Mouse (Mus musculus): ENCODE data around the gene Sema6c. TPM values are rescaled to one million over a fixed set of nuclear protein-coding genes. Genes with fewer than 3 reads are reported as not detected.
"Not testable (repeated sequence)": the region's sequence is repeated elsewhere in the genome, so short reads cannot be mapped to it uniquely, and the experiment has no call there.

Gene Sema6c
- 10 to 100 TPM; 24.4 to 27.0 TPM for total RNA-seq (2021)
- long read RNA-seq, experiment 1, partial matches to known transcripts: 6 of 26 reads
- long read RNA-seq, experiment 1, other reads (novel, unspliced or antisense): 18 of 26 reads
- long read RNA-seq, experiment 2, partial matches to known transcripts: 6 of 12 reads
- long read RNA-seq, experiment 2, other reads (novel, unspliced or antisense): 6 of 12 reads

DNA sequence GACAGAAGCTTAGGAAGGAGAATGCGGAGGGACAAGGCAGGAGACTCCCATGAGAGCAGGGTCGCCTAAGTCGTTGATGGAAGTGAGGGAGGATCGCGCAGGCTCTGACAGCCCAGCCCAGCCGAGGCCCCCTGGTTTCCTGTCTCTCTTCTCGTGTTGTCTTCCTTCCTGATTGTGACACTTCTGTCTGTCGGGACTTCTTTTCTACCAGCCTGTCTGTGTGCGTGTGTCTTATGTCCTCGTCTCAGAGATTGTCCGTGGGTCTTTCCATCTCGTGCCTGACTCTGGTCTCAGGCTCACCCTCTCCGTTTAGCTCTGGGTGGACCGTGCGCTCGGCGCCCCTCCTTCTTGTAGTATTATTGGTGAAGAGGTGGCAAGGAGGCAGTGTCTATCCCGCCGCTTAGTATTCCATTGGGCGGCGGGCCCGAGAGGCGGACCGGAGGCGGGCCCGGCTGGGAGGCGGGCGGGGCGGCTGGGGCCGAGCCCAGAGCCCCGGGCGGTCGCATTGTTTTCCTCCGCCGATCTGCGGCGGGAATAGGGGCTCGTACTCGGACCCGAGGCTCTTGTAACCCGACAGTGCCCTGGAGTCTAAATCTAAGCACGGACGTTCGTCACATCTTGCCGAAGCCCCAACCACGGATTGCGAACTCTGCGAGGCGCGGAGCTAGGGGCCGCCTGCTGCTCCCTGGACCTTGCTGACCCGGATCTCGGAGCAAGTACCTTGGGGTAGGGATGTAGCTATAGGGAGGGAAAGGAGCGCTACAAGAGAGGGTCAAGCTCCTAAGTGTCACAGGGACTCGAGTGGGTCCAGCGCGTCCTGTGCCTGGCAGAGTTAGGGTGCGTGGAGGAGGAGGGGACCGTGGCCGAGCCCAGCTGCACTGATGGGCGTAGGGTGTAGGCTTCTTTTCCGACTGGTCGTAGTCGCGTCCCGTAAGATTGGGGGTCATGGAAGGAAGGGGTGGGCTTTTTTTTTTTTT, at the start of gene Sema6c:
Gene Sema6c (plus strand): TSS at position 471 of the 977 bp plus-strand sequence.
- DNase-seq (ENCODE audit: low spot score in 2 of 2): peak; percentile 81 to 92

DNA sequence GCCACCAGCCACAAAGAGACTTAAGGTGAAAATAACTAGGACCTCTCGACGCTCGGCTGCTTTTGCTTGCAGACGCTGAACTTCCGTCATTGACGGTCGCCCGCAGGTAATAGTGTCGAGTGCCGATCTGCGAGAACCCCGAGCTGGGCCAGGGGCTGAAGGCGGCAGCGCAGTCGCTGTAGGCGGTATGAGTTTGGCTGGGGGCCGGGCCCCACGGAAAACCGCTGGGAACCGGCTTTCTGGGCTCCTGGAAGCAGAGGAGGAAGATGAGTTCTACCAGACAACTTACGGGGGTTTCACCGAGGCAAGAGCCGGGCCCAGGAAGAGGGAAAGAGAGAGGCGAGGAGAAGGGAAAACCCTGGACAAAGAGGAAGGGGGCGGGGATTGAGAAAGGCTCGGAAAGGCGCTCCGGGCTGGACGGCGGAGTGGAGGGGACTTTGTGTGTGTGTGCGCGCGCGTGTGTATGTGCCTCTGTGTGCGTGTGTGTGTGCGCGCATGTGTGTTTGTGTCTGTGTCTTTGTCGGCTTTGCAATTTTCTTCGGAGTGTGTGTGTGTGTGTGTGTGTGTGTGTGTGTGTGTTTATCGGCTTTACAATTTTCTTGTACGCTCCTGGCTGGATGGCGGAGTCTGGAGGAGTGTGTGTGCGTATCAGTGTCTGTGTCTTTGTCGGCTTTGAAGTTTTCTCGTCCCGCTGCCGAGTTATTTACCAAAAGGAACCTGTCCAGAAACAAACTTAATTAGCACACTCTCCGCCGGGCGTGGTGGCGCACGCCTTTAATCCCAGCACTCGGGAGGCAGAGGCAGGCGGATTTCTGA, 49.1 kb upstream of the Sema6c start, which contains the start of gene Vps72:
Gene Vps72 (plus strand): TSS at position 112 of the 816 bp plus-strand sequence.
- DNase-seq (ENCODE audit: low spot score in 2 of 2): peak; percentile 88 to 93

DNA sequence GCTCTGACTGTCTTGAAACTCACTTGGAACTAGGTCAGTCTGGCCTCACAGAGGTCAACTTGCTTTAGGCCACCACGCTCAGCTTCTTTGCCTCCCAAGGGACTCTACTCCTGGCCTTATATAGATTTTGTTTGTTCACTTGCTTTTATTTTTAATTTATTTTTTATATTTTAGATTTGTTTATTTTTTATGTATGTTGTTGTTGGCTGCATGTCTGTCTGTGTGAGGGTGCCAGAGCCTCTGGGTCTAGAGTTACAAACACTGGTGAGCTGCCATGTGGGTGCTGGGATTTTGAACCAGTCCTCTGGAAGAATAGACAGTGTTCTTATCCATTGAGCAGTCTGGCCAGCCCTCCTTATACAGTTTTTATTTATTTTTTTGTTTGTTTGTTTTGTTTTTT, 47.5 kb upstream of the Sema6c start:
- DNase-seq (ENCODE audit: low spot score in 2 of 2): no peak

DNA sequence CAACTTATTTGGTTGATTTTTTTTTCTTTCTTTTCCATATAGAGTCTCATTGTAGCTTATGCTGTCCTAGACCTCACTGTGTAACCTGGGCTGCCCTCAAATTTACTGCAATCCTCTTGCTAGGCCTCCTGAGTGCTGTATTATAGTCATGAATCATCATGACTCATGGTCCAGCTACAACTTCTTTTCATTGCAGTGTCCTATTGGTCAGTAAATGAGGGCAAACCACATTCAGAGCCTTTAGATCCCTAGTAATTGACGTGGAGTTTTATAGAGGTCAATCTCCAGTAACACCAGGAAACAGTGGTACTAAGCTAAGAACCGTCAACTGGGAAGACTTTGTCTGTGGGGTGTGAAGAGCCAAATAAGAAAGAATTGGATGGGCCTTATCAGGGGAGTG, 42.5 kb upstream of the Sema6c start:
- no peak for DNase-seq (ENCODE audit: low spot score in 2 of 2)

DNA sequence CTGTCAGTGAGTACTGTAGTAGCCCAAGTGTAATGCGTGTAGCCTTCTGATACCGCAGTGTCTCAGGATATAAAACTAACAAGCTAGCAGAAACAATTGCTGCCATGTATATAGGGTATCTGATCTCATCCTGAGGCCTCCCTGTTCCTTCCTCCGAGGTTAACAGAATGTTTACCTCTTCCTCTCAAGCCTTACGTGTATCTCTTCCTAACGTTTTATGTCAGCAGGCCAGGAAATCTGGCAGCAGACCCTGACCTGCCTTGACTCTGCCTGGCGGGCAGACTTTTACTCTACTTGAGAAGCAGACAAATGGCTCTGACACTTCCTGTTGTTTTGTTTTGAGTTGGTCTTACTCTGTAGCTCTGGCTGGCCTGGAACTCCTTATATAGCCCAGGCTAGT, 38.7 kb upstream of the Sema6c start:
- no peak for DNase-seq (ENCODE audit: low spot score in 2 of 2)

DNA sequence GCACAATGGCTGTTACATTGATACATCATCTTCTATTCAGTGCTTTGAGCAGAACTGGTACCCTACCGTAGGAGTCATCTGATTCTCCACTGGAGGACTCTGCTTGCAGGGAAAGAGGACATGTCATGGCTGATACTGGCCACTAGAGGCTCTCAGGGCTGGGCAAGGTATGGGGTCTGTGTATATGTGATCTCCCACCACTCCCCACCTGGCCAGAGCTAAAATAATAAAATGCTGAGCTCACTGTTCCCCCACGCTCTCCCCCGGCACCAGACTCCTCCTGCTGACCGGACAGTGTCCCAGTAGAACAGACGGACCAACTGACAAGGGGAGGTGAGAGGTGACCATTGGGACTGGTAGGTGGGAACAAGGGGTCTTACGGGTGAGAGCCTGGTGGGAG, 36.0 kb upstream of the Sema6c start, which contains the start of gene Tmod4:
Gene Tmod4 (plus strand): TSS at position 231 of the 400 bp plus-strand sequence.
- DNase-seq (ENCODE audit: low spot score in 2 of 2): no peak

DNA sequence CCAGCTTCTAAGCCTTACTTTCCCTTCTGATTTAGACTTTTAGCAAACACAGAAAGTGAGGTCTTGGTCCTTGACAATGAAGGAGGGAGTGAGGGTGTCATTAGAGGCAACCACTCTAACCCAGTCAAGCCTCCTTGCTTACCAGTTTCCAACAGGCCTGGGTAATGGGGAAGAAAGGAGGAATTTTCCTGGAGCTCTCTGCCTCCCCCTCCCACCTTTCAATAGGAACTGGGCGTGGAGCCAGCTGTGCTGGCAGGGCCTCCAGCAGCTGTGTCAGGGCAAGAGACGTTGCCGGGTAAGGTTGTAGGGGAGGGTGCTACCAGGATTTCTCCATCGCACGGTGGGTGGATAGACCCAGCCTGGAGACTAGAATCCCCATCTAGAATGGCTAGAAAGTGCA, 35.3 kb upstream of the Sema6c start:
- DNase-seq (ENCODE audit: low spot score in 2 of 2): peak in 1 of 2 experiments; percentile 23

DNA sequence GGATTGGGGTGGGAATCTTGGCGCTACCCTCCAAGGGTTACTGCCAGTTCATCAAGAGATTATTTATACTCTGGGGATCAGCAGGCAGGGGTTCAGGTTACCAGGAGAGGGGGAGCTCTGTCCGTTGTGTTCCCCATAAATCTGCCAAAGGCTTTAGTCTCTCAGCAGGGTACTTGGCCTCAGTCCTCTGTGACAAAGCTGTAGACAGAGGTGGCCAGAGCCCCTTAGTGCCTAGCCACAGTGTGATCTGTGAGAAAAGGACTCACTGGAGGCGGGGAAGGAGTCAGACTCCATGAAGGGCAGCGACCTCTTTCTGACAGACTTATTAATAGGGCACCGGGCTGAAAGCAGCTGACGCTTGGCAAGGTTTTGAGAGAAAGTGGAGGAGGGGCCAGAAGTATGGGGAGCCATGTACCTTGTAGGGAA, 31.0 kb upstream of the Sema6c start:
- no peak for DNase-seq (ENCODE audit: low spot score in 2 of 2)

DNA sequence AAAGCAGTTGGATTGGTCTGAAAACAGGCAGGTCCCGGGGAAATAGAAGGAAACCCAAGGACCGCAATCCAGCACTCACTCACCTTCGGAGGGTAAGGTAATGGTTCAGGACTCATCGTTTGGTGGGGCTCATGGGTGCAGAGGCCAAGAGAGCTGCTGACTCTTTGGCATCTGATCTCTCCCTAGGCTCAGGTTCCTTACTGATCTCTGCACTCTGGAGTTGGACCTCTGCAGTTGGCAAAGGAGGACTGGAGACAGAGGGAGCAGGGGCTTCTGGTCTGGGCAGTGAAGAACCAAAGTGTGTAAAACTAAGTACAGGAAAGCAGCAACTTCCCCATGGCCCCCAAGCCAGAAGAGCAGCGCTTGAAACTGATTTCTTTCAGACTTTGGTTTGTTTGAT, 30.2 kb upstream of the Sema6c start:
- no peak for DNase-seq (ENCODE audit: low spot score in 2 of 2)

DNA sequence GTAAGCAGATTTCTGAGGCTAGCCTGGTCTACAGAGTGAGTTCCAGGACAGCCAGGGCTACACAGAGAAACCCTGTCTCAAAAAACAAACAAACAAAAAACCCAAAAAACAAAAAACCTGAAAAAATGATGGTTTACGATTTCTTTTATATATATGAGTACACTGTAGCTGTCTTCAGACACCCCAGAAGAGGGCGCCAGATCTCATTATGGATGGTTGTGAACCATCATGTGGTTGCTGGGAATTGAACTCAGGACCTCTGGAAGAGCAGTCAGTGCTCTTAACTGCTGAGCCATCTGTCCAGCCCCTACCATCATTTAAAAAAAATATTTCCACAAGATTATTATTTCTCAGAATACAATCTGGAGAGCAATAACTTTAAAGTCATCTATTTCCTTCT, 27.9 kb upstream of the Sema6c start:
- DNase-seq (ENCODE audit: low spot score in 2 of 2): not testable (repeated sequence)

DNA sequence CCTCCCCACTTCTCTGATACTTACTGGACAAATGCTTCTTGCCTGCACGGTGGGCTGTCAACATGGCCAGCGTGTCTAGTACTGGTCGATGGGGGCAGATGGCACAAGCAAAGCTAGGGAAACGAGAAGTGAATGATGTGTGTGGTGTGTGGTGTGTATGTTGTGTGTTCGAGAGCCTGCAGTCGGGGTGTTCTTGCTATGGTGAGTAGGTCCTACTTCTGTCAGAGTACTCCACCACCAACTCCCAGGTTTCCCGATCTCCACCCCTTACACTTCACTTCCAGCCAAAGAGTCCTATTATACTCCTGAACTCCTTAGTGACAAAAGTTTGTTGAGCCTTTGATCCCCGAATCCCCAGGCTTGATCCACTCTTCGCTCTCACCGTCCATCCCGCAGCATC, 27.1 kb upstream of the Sema6c start:
- DNase-seq (ENCODE audit: low spot score in 2 of 2): no peak

DNA sequence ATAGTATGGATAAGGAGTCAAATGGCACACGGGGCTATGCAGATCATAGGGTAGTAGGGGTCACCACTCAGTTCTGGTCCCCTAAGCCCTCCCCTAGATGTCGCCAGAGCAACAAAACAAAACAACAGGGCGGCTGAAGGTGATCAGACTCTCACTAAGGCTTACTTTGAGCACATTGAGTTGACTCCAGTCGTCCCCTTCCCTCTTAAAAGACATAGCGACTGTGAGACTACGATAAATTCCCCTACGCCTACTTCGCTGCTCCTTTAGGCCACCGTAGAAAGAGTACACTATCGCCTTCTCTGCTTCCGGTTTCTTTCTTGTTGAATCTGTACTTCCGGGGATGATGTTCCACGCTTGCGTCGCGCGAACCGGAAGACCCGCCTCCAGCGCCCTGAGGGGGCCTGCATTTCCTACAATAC, 26.6 kb upstream of the Sema6c start, which contains the start of the genes Scnm1 and Lysmd1:
Gene Scnm1 (minus strand): TSS at position 332 of the 422 bp plus-strand sequence.
Gene Lysmd1 (plus strand): TSS at position 409 of the 422 bp plus-strand sequence.
- DNase-seq (ENCODE audit: low spot score in 2 of 2): peak; percentile 86 to 91

DNA sequence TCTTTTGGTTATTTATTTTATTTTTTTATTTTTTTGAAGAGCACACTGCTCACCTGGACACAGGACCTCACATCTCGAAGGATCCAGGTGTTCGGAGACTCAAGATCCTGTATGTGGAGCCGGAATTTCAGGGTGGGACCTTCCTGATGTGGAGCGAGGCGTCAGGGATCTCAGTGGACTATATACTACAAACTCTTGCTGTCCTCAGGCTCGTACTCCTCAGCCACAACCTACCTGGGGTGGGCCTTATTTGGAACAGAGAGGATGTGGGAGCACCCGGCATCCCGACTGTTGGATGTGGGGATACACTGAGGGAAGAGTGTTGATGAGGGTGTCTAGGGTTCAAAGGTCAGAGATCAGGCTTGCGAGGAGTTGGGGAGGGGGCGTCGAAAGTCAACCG, 26.1 kb upstream of the Sema6c start:
- not testable (repeated sequence) for DNase-seq (ENCODE audit: low spot score in 2 of 2)

DNA sequence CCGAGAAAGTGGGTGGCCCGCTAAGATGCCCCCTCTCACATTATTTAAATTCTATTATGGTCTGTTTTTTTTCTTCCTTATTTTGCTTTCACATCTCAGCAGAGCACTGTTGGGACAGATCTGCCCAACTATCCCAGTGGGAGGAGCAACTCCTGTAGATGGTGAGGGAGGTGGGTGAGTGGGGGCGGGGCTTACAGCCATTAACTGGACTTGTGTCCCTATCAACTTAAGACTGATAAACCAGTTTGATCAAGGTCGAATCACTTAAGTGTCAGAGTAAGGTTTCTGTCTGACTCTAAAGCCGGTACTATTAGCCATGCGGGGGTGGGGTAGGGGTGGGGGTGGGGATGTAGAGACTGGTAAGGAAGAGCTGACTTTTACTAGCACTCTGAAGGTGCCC, 25.2 kb upstream of the Sema6c start:
- DNase-seq (ENCODE audit: low spot score in 2 of 2): peak in 1 of 2 experiments; percentile 42

DNA sequence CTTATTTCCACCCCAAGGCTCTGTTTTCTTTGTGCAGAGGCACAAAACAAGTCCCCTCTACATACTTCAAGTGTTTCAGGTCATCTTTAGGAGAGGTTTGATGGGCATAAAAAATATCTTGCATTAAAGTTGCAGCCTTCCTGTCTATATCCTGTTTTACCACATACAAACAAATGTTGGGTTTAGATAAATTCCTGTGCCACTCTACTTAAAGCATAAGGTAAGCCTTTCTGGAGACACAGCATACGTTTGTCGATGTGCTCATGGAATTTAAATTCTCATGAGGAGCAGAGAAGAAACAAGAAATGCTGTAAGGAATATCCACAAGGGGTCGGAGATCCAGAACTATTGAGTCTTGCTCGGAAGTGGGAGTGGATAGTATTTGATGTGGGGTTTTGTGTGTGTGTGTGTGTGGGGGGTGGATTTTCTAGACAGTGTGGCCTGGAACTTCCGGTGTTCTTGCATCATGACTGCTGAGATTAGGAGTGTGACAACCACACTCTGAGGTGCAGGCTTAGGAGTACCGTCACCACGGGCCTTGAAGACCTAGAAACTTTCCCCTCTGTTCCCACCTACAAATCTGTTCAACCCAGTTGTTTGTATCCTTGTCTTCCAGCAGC, 24.7 kb upstream of the Sema6c start:
- no peak for DNase-seq (ENCODE audit: low spot score in 2 of 2)

DNA sequence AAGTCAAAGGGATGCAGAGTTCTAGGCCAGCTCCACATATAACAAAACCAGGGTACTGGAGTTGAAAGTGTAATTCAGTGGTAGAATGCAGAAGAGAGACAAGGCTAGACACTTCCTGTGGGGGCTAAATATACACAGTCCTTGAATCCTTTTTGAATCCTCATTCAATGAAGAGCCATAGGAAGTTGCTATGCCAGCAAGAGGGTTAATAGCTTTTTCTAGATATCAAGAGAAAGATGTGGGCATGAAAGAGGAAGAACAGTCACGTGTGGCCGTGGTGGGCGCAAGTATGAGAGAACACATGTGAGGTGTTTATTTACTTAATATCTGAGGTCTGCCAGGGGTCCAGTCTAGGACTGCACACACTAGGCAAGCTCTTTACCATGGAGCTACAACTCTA, 23.9 kb upstream of the Sema6c start:
- DNase-seq (ENCODE audit: low spot score in 2 of 2): no peak

DNA sequence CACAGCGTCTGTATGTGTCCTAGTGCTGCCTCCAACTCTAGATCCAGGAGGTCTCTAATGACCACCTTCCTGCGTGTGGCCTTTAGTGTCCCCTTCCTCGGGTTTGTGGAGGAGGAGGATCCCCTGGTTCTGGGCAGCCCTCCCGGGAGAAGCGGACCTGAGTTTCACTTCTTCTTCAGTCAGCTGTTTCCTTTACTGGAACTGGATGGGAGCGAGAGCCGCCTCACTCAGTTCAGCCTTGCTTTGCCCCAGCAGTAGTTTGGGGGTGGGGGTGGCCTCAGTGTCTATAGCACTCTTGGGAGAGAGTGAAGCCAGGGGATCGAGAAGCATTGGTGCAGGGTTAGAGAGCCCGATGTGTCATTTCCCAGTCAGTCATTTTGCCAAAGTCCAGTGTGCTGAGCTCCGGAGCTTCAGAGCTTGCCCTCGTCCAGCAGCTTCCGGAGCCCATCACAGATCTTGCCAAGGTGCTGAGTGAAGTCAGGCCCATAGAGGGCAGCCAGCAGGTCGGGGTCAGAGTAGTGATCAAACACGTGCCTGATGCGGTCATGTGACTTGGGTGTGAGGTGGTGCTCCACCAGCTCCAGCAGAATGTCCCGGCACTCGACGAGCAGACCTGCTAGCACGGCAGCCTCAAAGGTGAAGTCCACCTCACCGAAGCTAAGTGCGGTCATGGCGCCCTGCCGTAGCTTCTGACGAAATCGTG, 20.5 kb upstream of the Sema6c start:
- no peak for DNase-seq (ENCODE audit: low spot score in 2 of 2)

DNA sequence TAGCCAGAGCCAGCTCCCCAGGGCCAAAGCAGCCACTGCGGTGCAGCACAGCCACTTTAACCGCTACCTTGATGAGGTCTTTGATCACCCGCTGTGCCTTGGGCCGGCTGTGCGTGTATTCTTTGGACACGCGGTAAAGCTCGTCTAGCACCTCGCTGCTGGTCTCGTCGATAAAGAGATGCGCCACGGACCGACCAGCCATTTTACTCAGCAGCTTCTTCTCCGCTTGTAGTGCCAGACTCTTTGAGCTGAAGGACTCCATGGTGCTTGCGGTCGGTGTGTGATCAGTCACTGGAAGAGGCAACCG, 20.0 kb upstream of the Sema6c start:
- no peak for DNase-seq (ENCODE audit: low spot score in 2 of 2)

DNA sequence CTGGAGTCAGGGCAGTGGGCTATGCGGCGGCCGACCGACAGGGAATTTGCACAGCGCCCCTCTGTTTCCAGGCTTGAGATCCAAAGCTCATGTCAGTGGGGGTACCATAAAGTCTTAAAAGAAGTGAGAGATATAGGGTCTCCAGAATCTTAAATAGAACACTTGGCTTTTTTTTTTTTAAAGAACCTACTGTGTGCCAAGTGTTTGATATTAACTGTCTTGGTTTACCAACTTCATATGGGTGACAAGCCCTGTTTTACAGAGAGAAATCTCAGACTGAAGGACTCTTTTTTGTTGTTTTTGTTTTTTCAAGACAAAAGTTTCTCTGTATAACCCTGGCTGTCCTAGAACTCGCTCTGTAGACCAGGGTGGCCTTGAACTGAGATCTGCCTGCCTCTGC, 19.5 kb upstream of the Sema6c start:
- no peak for DNase-seq (ENCODE audit: low spot score in 2 of 2)

DNA sequence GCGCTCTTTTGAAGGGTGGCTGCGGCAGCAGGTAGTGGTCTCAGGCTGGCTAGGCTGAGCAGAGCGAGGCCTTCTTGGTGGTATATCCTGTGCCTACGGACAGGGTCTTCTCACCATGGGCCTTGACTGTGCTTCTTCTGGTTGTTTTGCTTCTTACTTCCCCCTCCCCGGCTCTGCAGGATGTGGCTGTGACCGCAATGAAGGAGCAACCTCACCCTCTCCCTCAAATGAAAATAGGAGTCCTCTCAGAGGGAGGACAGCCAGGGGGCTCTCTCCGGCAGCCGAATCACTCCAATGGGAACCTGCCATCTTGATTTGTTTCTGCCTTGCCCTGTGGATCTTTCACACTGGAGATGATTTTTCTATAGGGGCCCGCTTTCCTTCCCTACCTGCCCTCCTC, 18.8 kb upstream of the Sema6c start:
- no peak for DNase-seq (ENCODE audit: low spot score in 2 of 2)
